Mouse (Mus musculus) megakaryocyte, adult 5-6 weeks (primary cell): ENCODE results near the gene Cdh4. TPM values are rescaled to one million over a fixed set of nuclear protein-coding genes. Genes with fewer than 3 reads are reported as not detected.

ENCODE experiments used
- ATAC-seq: 2 replicates; pipeline ENCODE4 v1.8.0; 2016; ENCODE audit warnings: mild to moderate bottlenecking, inconsistent platforms; ENCODE audit not compliant: poor library complexity, severe bottlenecking
- total RNA-seq, 2 experiments: library from RNA; stranded (forward) in 1 of 2; stranded (reverse) in 1 of 2; fragments of 153-499, 151-499 nt in 1 of 2; fragments of 221-1000, 200-1000 nt in 1 of 2; gene quantifications; 2 replicates each; pipeline versions ENCODE4 v1.2.3 to v1.2.4; 2015 to 2017

Cdh4 gene
- total RNA-seq, 2 experiments from 2014 or later, result not detected

DNA sequence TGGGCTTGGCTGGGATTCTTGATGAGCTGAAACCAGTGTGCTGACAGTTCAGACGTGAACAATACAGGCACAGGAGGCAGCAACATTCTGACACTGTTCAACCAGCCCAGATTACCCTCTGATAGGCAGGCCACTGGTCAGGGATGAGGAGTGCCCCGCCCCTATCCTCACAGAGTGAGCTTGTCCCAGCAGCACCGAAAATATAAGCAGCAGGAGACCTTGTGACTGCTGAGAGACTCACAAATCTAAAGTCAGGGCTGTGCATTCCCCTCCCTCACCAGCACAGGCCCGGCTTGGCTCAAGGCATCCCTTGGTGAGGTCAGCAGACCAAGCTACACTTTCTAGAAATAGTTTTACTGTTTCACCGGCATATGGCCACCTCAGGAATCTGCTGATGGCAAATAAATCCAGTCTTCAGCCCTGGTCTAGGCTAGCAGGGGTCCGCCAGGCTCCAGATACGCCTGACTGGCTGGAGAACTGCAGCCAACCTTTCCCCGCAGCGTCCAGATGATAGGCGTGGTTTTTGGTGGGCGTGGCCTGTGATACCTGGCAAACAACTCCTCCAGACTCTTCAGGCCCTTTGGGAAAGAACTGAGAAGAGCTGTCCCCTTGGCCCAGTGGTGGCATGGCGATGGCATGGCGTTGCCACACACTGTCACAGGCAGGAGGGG lies 332.3 kb downstream of the Cdh4 start:
- no peak for ATAC-seq

DNA sequence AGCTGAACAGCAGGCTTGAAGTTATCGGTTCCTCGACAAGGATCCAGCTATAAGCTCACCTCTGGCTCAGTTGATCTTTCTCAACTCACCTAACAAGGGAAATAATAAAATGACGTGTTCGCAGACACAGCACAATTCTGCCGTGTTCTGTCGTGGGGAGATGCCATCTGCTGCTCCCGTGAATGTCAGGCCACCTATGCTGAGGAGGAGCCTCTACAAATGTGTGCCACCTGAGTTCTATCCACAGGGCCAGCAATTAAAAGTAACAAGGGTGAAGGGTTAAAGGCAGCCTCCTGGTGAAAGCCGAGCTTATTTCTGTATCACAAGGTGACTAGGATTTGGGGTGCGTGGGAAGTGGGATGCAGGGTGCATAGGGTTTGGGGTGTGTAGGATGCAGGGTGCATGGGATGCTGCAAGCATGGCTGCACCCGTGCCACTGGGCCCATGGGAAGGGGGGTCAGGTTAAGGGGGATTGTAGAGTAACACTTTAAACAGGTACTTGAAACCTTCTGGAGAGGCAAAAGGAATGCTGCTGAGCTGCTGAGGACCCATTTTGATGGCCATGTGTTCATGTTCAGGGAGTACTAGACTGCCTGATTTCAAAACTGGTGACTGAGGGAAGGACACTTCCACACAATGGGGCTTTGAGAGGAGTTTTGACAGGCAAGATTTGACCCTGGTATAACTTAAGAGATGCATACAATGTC lies 333.9 kb downstream of the Cdh4 start:
- ATAC-seq, result no peak

DNA sequence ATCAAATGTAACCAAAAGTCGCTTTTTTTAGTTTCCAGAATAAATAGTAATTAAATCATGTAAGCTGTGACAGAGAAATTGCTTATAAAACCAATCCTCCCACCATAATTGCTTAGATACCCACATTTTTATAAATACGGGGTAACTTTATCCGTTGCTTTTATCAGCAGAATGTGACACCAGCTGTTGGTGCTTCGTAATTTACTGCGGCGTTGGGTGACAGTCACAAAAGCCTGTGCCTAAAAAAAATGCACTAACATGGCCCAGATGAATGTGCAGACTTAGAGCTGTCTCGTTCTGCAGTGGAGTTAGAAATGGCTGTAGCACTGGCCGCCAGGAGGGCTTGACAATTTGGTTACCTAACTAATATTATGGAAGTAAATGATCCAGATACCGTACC lies 337.0 kb downstream of the Cdh4 start:
- ATAC-seq, result no peak

DNA sequence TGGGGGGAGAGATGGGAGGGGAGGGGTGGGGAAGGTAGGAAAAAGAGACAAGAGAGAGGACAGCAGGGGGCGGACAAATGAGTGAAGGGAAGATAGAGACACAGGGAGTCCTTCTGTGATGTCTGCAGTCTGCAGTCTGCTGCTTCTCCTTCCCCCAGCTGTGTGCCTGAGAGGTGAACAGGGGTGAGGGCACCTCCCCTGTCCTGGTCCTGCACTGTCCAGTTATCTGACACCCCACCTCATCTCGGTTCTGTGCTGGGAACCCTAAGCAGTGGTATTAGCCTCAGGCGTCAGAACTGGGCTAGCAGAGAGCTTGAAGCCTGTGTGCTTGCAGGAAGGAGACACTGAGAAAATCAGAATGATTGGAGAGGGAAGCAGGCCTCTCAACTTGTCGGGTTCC lies 338.7 kb downstream of the Cdh4 start:
- ATAC-seq, result no peak

DNA sequence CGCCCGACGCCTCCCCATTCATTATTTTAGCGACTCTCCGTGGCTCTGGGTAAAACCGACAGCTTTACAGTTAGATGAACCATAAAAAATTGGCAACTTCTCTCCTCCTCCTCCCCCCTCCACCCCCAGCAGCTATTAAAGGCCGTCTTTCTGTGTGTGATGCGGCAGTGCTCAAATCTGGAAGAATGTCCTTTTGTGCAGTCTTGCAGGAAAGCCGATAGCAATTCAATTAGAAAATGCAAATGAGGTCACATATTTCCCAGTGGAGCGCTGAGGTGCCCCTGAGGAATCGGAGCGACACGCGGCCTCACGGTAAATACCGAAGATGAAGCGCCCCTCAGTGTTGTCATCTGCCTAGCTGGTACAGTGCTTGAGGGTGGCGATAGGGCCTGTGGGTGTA lies 345.0 kb downstream of the Cdh4 start:
- ATAC-seq, result no peak

DNA sequence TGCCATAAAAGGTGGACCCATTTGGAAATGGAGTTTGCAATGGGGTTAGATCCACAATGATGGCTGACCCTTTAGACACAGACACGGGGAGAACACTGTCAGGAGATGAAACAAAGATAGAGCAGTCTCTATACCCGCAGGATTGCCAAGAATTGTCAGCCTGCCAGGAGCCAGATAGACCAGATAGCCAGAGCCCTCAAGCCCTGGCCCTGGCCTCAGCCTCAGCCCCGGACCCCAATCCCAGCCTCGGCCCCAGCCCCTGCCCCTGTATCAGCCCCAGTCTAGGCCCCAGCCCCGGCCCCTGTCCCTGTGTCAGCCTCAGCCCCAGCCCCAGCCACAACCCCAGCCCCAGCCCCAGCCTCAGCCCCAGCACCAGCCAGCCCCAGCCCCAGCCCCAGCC lies 345.6 kb downstream of the Cdh4 start:
- no peak for ATAC-seq

DNA sequence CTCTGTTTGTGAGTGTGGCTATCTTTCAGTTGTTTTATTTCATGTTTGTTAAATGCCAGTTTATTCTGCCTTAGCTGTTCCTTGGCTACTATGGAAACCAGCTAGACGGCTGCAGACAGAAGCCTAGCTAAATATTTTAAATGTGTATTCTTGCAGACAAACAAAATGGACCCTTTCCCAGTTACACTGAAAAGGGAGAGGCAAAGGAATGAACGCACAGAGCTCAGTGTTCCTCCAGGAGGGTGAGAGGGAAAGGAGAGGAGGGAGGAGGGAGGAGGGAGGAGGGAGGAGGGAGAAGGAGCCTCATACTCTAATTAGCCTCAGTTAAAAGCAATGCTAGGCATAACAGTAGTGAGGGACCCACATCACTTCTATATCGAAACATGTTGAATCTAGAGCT lies 348.5 kb downstream of the Cdh4 start:
- no peak for ATAC-seq

DNA sequence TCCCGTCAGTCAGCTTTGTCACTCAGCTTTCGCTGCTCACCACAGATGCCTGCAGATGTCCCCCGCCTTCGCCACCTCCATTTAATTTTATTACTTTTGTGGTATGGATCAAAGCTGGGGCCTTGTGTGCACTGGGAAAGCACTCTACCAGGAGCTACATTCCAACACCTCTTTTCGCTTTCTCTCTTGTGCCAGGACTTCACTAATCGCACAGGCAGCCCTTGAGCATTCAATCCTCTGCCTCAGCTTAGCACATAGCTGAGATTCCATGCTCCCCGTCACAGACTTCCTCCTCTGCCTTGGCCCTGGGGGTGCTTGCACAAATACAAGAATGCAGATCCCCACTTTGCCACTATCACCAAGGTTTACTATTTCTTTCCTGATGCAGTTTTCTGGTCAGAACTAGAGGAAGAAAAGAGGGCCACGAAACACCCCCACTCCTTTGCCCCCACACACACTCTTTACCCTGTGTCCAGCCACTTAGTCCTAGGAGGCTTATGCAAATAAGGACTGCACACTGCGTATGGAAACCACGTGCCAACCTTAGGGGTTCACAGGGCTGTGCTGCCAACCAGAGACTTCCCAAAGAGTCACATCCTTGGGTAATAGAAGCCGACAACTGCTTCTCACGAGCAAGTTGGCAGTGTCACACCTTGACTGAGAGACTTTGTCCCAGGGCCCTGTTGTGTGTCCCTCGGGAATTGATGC lies 350.3 kb downstream of the Cdh4 start:
- ATAC-seq, result no peak

DNA sequence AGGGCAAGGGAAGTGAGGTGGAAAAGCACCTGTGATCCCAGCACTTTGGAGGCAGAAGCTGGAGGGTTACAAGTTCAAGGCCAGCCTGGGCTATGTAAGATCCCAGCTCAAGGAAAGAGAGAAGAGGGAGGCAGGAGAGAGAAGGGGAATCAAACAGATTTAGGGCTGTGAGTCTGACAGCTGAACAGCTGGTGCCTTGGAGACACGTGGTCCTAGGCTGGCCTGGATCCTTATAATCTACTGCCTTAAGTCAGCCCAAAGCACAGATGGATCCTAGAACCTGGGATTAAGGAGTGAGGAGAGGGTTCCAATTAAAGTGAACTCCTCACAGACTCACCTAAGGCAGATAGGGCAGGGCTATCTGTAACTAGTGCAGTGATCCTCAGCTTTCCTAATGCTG lies 352.1 kb downstream of the Cdh4 start:
- no peak for ATAC-seq

DNA sequence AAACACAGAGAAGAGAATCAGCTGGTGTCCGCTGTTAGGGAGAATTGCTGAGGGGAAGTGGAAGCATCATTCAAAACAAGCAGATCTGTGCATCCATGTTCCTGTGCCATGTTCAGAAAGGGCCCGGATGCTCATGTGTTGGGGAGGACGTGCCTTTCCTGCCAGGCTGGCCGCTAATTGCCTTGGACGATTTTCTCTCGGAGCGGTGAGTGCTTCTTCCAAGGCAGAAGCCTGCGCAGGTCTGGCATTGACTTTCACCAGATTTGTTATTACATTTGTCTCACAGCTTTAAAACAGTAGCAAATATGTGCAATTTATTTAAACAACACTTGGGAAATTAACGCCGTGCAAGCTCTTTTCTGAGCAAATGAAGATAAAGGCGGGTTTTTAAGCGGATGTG lies 353.2 kb downstream of the Cdh4 start:
- ATAC-seq, result no peak

DNA sequence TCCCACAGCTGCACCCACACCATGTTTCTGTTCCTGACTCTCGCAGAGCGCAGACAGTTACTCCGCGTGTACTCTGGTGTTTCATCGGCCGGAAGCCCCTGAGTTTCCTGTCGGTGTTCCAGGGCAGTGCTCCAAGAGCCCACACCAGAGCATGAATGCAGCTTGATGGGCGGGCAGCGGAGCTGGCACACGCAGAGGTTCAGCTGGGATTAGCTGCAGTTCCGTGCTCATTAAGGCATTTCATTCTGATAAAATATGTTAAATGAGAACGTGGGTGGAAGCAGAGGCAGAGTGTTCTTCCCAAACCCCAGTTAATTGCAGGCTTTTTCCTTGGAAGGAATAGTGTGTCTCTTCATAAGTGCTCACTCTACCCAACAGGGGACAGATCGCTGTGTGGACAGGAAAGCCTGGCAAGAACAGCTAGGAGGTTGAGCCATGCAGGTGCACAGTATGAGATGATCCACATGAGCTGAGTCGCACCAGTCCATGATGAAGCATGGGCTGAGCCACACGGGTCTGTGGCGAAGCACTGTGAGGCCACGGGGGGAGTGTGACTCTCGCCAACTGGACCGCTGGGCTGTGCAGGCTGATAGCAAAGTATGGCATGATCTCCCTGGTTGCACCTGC lies 357.8 kb downstream of the Cdh4 start:
- ATAC-seq, result no peak

DNA sequence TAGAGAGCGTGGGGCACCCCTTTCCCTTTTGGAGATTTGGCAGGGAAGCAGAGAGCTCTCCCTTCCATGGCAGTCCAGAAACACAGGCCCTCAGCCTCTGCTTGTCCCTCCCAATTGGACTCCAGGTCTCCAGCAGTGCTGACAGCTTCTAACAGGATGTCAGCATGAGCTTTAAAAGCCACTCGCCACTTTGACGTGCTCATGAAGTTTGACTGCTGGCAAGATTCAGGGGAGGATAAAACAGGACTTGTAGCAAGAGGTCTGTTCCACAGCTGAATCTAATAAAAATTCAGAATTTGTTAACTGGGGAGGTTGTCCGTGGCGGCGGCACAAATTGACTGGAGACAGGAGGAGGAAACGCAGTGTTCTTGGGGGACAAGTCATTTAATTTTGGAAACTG lies 358.8 kb downstream of the Cdh4 start:
- ATAC-seq, result no peak

DNA sequence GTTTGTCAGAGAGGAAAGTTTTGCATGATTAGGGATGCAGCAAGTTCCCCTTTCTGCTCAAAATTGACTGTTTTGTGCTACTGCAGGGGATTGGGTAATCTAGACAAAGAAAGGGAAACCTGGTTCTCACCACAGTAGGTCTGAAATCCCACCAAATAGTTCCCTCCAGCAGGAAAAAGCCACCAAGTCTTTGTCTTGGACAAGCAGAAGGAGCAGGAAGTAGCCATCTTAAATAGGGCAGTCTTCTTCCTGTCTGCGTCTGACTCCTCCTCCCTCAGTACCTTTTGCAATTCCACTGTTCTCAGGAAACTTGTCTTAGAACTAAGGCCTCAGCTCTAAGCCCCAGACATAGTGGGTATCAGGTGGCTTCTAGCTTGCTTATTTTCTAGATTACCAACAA lies 360.2 kb downstream of the Cdh4 start:
- ATAC-seq, result no peak

DNA sequence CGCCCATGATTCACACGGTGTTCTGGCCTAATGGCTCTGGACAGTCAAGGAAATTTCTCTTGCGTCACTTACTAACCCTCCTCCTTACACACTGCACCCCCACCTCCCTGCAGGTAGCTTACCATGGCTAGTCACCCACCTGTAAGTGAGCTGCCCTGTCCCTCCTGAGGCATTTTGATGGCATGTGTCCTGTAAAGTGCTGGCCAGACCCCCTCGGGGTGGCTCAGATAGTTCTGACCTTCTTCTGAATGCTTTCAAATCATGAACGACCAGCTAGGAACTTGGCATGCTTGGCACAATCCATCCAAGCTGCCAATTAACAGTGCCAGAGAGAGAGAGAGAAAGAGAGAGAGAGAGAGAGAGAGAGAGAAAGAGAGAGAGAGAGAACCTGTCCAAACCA lies 368.9 kb downstream of the Cdh4 start:
- ATAC-seq, result no peak

DNA sequence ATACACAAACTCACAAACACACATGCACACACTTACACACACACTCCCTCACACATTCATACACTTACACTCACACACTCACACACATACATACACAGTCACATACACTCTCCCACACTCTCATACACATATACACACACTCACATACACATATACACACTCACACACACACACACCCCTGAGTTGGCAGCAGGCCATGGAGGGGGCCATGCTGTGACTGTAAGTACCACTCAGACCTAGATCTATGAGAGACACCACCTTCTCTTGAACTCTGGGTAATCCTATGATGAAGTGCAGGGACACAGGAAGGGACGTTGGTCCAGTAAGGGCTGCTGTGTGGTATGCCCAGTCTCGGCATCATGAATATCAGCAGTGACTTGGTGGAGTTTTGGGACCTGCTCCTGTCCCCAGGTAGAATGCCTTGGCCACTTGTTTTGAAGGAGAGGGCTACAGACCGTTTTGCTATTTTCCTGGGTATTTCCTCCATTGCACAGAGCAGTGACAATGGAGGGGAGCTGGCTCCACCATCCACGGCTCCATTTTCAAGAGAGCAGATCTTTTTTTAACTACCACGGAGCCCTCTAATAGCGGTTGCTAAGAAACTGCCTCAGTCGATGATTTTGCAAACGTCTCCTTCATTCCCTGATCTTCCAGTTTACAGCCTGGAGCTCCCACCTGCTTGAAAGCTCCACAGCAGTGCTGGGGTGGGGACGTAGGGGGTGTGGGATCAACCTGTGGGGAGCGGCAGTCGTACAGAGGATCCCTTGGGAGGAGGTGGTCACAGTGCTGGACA lies 371.0 kb downstream of the Cdh4 start:
- no peak for ATAC-seq

DNA sequence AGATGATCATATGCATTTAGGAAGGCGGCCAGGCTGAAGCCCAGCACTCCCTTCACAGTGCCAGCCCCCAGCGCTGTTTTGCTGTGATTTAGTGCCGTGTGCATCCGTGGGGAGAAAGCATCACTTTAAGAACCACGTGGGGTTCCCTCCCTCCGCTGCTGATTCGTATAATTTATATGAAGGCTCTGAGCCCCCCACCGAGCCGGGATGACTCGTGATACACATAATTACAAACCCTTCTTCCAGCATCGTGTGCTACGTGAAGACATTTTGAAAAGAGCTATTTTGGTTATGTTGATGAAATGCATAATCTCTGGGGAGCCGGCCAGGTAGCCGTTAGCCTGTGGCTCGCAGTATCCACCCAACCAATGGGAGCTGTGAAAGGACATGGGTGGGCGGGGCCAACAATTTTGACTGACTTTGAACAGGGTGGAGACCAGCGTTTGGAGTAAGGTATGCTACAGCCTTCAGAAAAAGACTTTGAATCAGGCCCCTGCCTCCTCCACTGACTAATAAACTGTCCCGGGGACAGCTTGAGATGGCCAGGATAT lies 382.6 kb downstream of the Cdh4 start:
- ATAC-seq, result no peak

DNA sequence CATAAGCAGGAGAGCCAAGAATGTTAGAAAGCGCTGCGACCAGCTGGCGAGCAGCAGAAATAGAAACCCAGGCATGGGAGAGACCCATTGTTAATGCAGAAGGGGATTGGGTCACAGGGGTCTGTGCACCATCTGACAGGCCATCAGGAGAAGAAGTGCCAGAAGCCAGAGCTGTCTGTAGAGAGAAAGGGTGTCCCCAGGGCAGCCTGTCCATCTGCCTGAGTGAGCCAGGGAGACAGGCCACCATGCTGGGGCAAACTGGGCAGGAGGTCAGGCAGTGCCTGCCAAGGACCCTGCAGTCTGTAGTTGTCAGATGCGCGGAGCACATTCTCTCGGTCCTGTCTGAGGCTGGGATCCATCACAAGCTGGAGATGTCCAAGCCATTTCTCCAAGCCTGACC lies 386.7 kb downstream of the Cdh4 start:
- ATAC-seq, result no peak

DNA sequence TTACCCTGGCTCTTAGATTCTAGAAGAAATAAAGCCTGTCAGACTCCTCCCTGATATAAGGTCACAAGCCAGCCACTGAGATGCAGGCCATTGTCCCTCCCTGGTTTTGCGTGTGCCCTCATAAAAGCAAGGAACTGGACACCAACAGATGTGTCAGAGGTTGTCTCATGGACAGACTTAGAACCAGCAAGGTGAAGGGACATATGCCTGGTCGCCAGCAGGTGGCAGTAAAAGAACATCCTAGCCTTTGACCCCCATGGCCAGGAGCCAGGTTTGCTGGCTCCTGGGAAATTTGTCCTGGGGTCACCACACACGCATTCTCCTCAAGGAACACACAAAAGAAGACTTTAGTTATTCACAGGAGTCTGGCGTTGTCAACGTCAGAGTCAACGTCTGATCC lies 387.7 kb downstream of the Cdh4 start:
- ATAC-seq, result no peak

DNA sequence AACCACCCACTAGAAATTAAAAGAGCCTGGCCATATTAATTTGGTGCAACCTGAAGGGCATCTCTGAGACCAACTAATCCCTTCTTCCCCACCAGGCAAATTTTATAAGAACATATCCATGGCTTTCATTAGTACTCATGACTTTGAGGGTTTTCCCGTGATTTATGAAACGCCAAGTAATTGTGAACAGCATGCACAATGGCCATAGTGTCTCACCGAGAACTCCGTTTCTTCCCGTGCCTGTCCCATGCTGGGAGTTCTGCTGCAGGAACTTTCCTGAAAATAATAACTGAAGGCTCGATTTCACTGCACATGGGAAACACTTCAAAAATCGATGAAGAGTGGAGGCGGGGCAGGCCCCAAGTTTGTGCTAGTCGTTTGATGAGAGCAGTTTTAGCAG lies 392.7 kb downstream of the Cdh4 start:
- no peak for ATAC-seq

DNA sequence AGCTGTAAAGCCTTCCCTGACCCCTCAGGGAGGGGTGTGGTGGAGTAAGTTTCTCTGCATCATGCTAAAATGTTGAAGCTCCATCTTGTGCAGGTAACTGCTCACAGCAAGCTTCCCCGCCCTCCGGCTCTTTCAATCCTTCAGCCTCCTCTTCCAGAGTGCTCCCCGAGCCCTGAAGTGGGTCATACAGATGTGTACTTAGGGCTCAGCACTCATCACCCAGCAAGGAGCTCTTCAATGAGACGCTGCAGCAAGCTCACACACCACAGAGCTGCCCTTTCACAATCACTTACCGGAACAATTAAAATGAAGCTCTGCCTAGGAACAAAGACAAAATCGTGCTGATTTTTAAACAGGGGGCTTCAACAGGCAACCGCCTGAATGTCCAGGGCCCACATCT lies 393.3 kb downstream of the Cdh4 start:
- ATAC-seq, result no peak

DNA sequence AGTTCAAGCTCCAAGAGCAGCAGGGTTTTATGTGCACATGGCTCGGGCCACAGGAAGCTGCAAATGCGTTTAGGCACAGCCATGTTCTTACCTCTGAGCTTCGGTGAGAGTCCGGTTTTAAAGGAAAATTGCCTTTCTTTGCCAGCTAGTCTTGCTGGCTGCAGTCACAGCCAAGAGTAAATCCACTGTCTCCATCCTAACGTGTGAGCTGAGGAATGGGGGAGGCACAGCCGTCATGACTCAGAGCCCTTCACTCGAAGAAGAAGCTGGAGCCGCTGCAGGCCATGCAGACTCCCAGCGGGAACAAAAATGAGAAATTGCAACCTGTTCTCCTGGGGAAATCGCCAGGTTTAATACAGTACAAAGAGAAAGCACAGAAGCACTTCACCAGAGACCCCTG lies 395.0 kb downstream of the Cdh4 start:
- ATAC-seq, result no peak
